Mouse (Mus musculus): ENCODE results near the gene Idh2. TPM values are rescaled to one million over a fixed set of nuclear protein-coding genes. Genes with fewer than 3 reads are reported as not detected.
"Not testable (repeated sequence)": the region's sequence is repeated elsewhere in the genome, so short reads cannot be mapped to it uniquely, and the experiment has no call there.

Idh2 gene
- polyA plus RNA-seq, 1 experiment from 2014 or later: 158 TPM

- ATAC-seq: no peak
- no peak overlapping the region for H3K4me3 ChIP-seq
- H3K27ac ChIP-seq: no peak overlapping the region
- 0 out of 2 replicates have a peak, but pooled peaks cover 5% of the 10 kb centered on the region for H3K36me3 ChIP-seq
- H3K4me1 ChIP-seq: peaks cover 64% of the 10 kb centered on the region
- H3K4me2 ChIP-seq: no peak overlapping the region
- H3K9me3 ChIP-seq (replicated peaks): no peaks in the 10 kb centered on the region
- WGBS (ENCODE audit: insufficient replicate concordance): 63% methylated on average over 11 of the region's 11 CpGs
- H3K27me3 ChIP-seq (replicated peaks): no peaks in the 10 kb centered on the region
- H3K9ac ChIP-seq: no peak overlapping the region
These were observed 62.9 kb downstream of the Idh2 start for GRCm38 (mm10) chr7:80052261-80052660.

GRCm38 (mm10) chr7:80051835-80052234 lies 63.4 kb downstream of the Idh2 start:
- Histone ChIP-seq H3K27me3 (replicated peaks) (no peaks in the 10 kb centered on the region), H3K4me2 (no peak overlapping the region), H3K36me3 (0 out of 2 replicates have a peak, but pooled peaks cover 5% of the 10 kb centered on the region), H3K4me1 (peaks cover 64% of the 10 kb centered on the region), H3K9me3 (replicated peaks) (no peaks in the 10 kb centered on the region), H3K4me3 (no peak overlapping the region), H3K27ac (no peak overlapping the region), H3K9ac (no peak overlapping the region)
- 65% methylated on average over 6 of the region's 6 CpGs for WGBS (ENCODE audit: insufficient replicate concordance)
- no peak for ATAC-seq

- not testable (repeated sequence) for ATAC-seq; H3K9me3 ChIP-seq (replicated peaks); H3K27me3 ChIP-seq (replicated peaks); H3K36me3 ChIP-seq; H3K4me2 ChIP-seq; H3K27ac ChIP-seq; H3K4me3 ChIP-seq; H3K9ac ChIP-seq
- H3K4me1 ChIP-seq: peaks cover 54% of the 10 kb centered on the region
- 84% methylated on average over 1 of the region's 1 CpGs for WGBS (ENCODE audit: insufficient replicate concordance)
These were observed 64.8 kb downstream of the Idh2 start for GRCm38 (mm10) chr7:80050382-80050781.

- WGBS (ENCODE audit: insufficient replicate concordance): 51% methylated on average over 2 of the region's 2 CpGs
- no peak overlapping the region for H3K4me2 ChIP-seq
These were observed 65.4 kb downstream of the Idh2 start for GRCm38 (mm10) chr7:80049746-80050145.

GRCm38 (mm10) chr7:80047041-80047440 lies 68.2 kb downstream of the Idh2 start:
- H3K4me1 ChIP-seq: peaks cover 60% of the 10 kb centered on the region
- H3K4me2 ChIP-seq: no peak overlapping the region
- no peak overlapping the region for H3K9ac ChIP-seq
- no peak overlapping the region for H3K4me3 ChIP-seq
- H3K36me3 ChIP-seq: peaks cover 3% of the 10 kb centered on the region; the same call in 1 of the 2 replicates
- ATAC-seq: no peak
- no peak overlapping the region for H3K27ac ChIP-seq
- WGBS (ENCODE audit: insufficient replicate concordance): 73% methylated on average over 4 of the region's 4 CpGs
- no peaks in the 10 kb centered on the region for H3K9me3 ChIP-seq (replicated peaks)
- no peaks in the 10 kb centered on the region for H3K27me3 ChIP-seq (replicated peaks)

More at GRCm38 (mm10) chr7:80049746-80050145, 65.4 kb downstream of the Idh2 start:
- Histone ChIP-seq H3K4me3 (no peak overlapping the region), H3K4me1 (peaks cover 56% of the 10 kb centered on the region), H3K27me3 (replicated peaks) (no peaks in the 10 kb centered on the region), H3K27ac (no peak overlapping the region), H3K9me3 (replicated peaks) (no peaks in the 10 kb centered on the region), H3K9ac (no peak overlapping the region), H3K36me3 (0 out of 2 replicates have a peak, but pooled peaks cover 5% of the 10 kb centered on the region)
- ATAC-seq: no peak

Other genes starting within 250 kb of the Idh2 start
- 12.9 and 16.6 TPM in 2 replicates for gene Ap3s2, start 194.7 kb downstream of the Idh2 start, polyA plus RNA-seq (2016; fragmentation: Nextera tagmentation; extraction: Ambion mirVana)
- gene Arpin, start 180.0 kb downstream of the Idh2 start, polyA plus RNA-seq (2016; fragmentation: Nextera tagmentation; extraction: Ambion mirVana): 5.1 and 5.4 TPM in 2 replicates
- gene Zfp710, start 90.6 kb downstream of the Idh2 start, polyA plus RNA-seq (2016; fragmentation: Nextera tagmentation; extraction: Ambion mirVana): 7.2 and 8.9 TPM in 2 replicates
- 16.9 and 17.9 TPM in 2 replicates for gene Sema4b, start 71.4 kb upstream of the Idh2 start, polyA plus RNA-seq (2016; fragmentation: Nextera tagmentation; extraction: Ambion mirVana)
- 97.5 and 99.2 TPM in 2 replicates for gene Cib1, start 117.4 kb upstream of the Idh2 start, polyA plus RNA-seq (2016; fragmentation: Nextera tagmentation; extraction: Ambion mirVana)
- 3.9 and 4.4 TPM in 2 replicates for gene Gdpgp1, start 117.5 kb upstream of the Idh2 start, polyA plus RNA-seq (2016; fragmentation: Nextera tagmentation; extraction: Ambion mirVana)
- gene Ttll13, start 131.0 kb upstream of the Idh2 start, polyA plus RNA-seq (2016; fragmentation: Nextera tagmentation; extraction: Ambion mirVana): 0.61 and 1.0 TPM in 2 replicates
- gene Ngrn, start 145.8 kb upstream of the Idh2 start, polyA plus RNA-seq (2016; fragmentation: Nextera tagmentation; extraction: Ambion mirVana): 42.0 and 45.6 TPM in 2 replicates
- 9.0 and 11.4 TPM in 2 replicates for gene Vps33b, start 154.3 kb upstream of the Idh2 start, polyA plus RNA-seq (2016; fragmentation: Nextera tagmentation; extraction: Ambion mirVana)
- 150 and 158 TPM in 2 replicates for gene Prc1, start 179.1 kb upstream of the Idh2 start, polyA plus RNA-seq (2016; fragmentation: Nextera tagmentation; extraction: Ambion mirVana)
- 5.1 and 5.6 TPM in 2 replicates for gene Rccd1, start 209.1 kb upstream of the Idh2 start, polyA plus RNA-seq (2016; fragmentation: Nextera tagmentation; extraction: Ambion mirVana)
- gene Unc45a, start 225.6 kb upstream of the Idh2 start, polyA plus RNA-seq (2016; fragmentation: Nextera tagmentation; extraction: Ambion mirVana): 17.1 and 17.3 TPM in 2 replicates
- gene Hddc3, start 227.7 kb upstream of the Idh2 start, polyA plus RNA-seq (2016; fragmentation: Nextera tagmentation; extraction: Ambion mirVana): 5.1 and 6.8 TPM in 2 replicates

Measured in liver, embryonic 12.5 days (tissue).